Mouse (Mus musculus) adipocyte (in vitro differentiated cells): ENCODE data around the gene Yipf2.
"Not testable (repeated sequence)": the region's sequence is repeated elsewhere in the genome, so short reads cannot be mapped to it uniquely, and the experiment has no call there.

ENCODE experiments used
- DNase-seq: peaks from one replicate; pipeline ENCODE4 v3.0.0-alpha.2; 2016; ENCODE audit warnings: low spot score

Yipf2 gene

GRCm38 (mm10) chr9:21557556-21557955, 35.1 kb downstream of the Yipf2 start:
- DNase-seq: no peak

- no peak for DNase-seq
Measured at GRCm38 (mm10) chr9:21556996-21557395, 35.6 kb downstream of the Yipf2 start.

GRCm38 (mm10) chr9:21555198-21555742, 37.4 kb downstream of the Yipf2 start:
- no peak for DNase-seq

GRCm38 (mm10) chr9:21553607-21554273, 38.9 kb downstream of the Yipf2 start:
- no peak for DNase-seq

- DNase-seq: no peak
Measured at GRCm38 (mm10) chr9:21551049-21551448, 41.6 kb downstream of the Yipf2 start.

GRCm38 (mm10) chr9:21547075-21547941, 45.3 kb downstream of the Yipf2 start:
- DNase-seq: peak; percentile 43

- DNase-seq: no peak
Measured at GRCm38 (mm10) chr9:21546789-21547074, 45.9 kb downstream of the Yipf2 start, which contains the start of gene Carm1. Gene Carm1, plus strand, starts transcription at chr9:21546894.

GRCm38 (mm10) chr9:21545916-21546788, 46.5 kb downstream of the Yipf2 start:
- DNase-seq: peak; percentile 97

- no peak for DNase-seq
Measured at GRCm38 (mm10) chr9:21545351-21545915, 47.2 kb downstream of the Yipf2 start.

- DNase-seq: not testable (repeated sequence)
Measured at GRCm38 (mm10) chr9:21542001-21542400, 50.6 kb downstream of the Yipf2 start.

GRCm38 (mm10) chr9:21539981-21540753, 52.5 kb downstream of the Yipf2 start:
- DNase-seq: no peak
